Mouse (Mus musculus): ENCODE results near the gene Scp2d1. TPM values are rescaled to one million over a fixed set of nuclear protein-coding genes. Genes with fewer than 3 reads are reported as not detected.

Scp2d1 gene
- polyA plus RNA-seq, 1 experiment, result not detected

- no peak overlapping the region for H3K4me3 ChIP-seq (ENCODE audit: insufficient read depth, low read length)
- TF ChIP-seq POLR2A (IDR thresholded peaks at IDR 0.05; ENCODE audit: low read depth, low read length) (no peak), CTCF (IDR thresholded peaks at IDR 0.05; ENCODE audit: borderline replicate concordance, insufficient read depth, low read length) (no peak)
- H3K4me1 ChIP-seq (ENCODE audit: control insufficient read depth, insufficient read depth, low read length), result no peaks in the 10 kb centered on the region
- no peak overlapping the region for H3K27ac ChIP-seq (ENCODE audit: insufficient read depth, low read length)
These were observed 25.9 kb upstream of the Scp2d1 start for GRCm38 (mm10) chr2:144797515-144797914.

- Histone ChIP-seq H3K4me1 (ENCODE audit: control insufficient read depth, insufficient read depth, low read length) (no peaks in the 10 kb centered on the region), H3K4me3 (ENCODE audit: insufficient read depth, low read length) (no peak overlapping the region), H3K27ac (ENCODE audit: insufficient read depth, low read length) (no peak overlapping the region)
- TF ChIP-seq POLR2A (IDR thresholded peaks at IDR 0.05; ENCODE audit: low read depth, low read length), result no peak
- no peak for TF ChIP-seq CTCF (IDR thresholded peaks at IDR 0.05; ENCODE audit: borderline replicate concordance, insufficient read depth, low read length)
These were observed 15.4 kb upstream of the Scp2d1 start for GRCm38 (mm10) chr2:144807766-144808754.

- no peak overlapping the region for H3K27ac ChIP-seq (ENCODE audit: insufficient read depth, low read length)
- TF ChIP-seq POLR2A (IDR thresholded peaks at IDR 0.05; ENCODE audit: low read depth, low read length) (no peak), CTCF (IDR thresholded peaks at IDR 0.05; ENCODE audit: borderline replicate concordance, insufficient read depth, low read length) (no peak)
- no peaks in the 10 kb centered on the region for H3K4me1 ChIP-seq (ENCODE audit: control insufficient read depth, insufficient read depth, low read length)
- H3K4me3 ChIP-seq (ENCODE audit: insufficient read depth, low read length), result no peak overlapping the region
These were observed 5.1 kb downstream of the Scp2d1 start for GRCm38 (mm10) chr2:144828457-144828985.

DNA sequence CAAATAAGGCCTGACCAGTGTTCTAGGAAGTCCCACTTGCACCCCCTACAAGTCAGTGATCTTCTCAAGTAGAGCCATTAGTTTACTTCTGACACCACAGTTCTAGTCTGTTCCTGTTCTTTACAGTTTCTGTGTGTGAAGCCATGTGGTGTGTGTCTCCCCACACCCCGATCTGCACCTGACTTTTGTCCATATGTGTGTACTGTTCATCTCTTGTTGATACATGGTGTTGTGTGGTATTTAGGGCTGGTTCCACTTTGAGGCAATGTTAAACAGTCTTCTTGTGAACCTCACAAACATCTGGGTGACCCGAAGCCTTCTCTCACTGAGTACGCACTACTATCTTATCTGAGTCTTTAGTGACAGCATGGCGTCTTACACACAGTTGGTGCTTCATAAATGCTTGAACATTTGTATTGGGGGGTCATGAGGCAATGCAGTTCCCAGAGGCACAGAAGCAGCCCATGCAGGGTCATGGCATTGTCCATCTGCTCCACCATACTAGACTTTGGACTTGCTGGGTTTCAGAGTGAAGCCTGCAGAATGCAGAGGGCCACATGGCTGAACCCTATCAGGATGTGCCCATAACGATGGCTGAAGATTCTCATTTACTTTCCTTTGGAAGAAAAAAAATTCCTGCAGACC lies 13.3 kb downstream of the Scp2d1 start:
- Histone ChIP-seq H3K27ac (ENCODE audit: insufficient read depth, low read length) (no peak overlapping the region), H3K4me3 (ENCODE audit: insufficient read depth, low read length) (no peak overlapping the region), H3K4me1 (ENCODE audit: control insufficient read depth, insufficient read depth, low read length) (no peaks in the 10 kb centered on the region)
- TF ChIP-seq POLR2A (IDR thresholded peaks at IDR 0.05; ENCODE audit: low read depth, low read length), result no peak
- no peak for TF ChIP-seq CTCF (IDR thresholded peaks at IDR 0.05; ENCODE audit: borderline replicate concordance, insufficient read depth, low read length)

GRCm38 (mm10) chr2:144837312-144837679 lies 13.8 kb downstream of the Scp2d1 start:
- no peak overlapping the region for H3K4me3 ChIP-seq (ENCODE audit: insufficient read depth, low read length)
- no peak overlapping the region for H3K27ac ChIP-seq (ENCODE audit: insufficient read depth, low read length)
- H3K4me1 ChIP-seq (ENCODE audit: control insufficient read depth, insufficient read depth, low read length), result no peaks in the 10 kb centered on the region
- TF ChIP-seq POLR2A (IDR thresholded peaks at IDR 0.05; ENCODE audit: low read depth, low read length) (no peak), CTCF (IDR thresholded peaks at IDR 0.05; ENCODE audit: borderline replicate concordance, insufficient read depth, low read length) (no peak)

- no peak overlapping the region for H3K4me3 ChIP-seq (ENCODE audit: insufficient read depth, low read length)
- no peak for TF ChIP-seq CTCF (IDR thresholded peaks at IDR 0.05; ENCODE audit: borderline replicate concordance, insufficient read depth, low read length)
- TF ChIP-seq POLR2A (IDR thresholded peaks at IDR 0.05; ENCODE audit: low read depth, low read length), result no peak
- no peaks in the 10 kb centered on the region for H3K4me1 ChIP-seq (ENCODE audit: control insufficient read depth, insufficient read depth, low read length)
- H3K27ac ChIP-seq (ENCODE audit: insufficient read depth, low read length), result no peak overlapping the region
These were observed 45.4 kb downstream of the Scp2d1 start for GRCm38 (mm10) chr2:144868827-144869226.

Other genes with a start within 250 kb of the Scp2d1 start
- 19.0 and 26.1 TPM in 2 replicates for gene Smim26, start 229.6 kb upstream of the Scp2d1 start, polyA plus RNA-seq (2011; ENCODE audit: insufficient read length, low read depth, missing spikeins)
- 10.4 and 14.9 TPM in 2 replicates for gene Dtd1, start 223.8 kb upstream of the Scp2d1 start, polyA plus RNA-seq (2011; ENCODE audit: insufficient read length, low read depth, missing spikeins)